Mouse (Mus musculus) kidney, postnatal 25 days (tissue): ENCODE results near the gene Syce2.
A peak's percentile ranks its signal among the peaks of the same experiment; 100 is the strongest.

Experiments used
- DNase-seq, 2 experiments: peaks; one replicate each; pipeline ENCODE4 v3.0.0; 2021; ENCODE audit warnings: mixed read lengths in 2 of 2

Gene Syce2

GRCm38 (mm10) chr8:84933767-84934559 is 62.1 kb downstream of the Syce2 start:
- DNase-seq, result no peak

GRCm38 (mm10) chr8:84934860-84935259 is 62.9 kb downstream of the Syce2 start:
- no peak for DNase-seq

GRCm38 (mm10) chr8:84935489-84935888 is 63.6 kb downstream of the Syce2 start:
- DNase-seq, result no peak

GRCm38 (mm10) chr8:84936041-84936961 is 64.4 kb downstream of the Syce2 start:
- DNase-seq, result no peak

GRCm38 (mm10) chr8:84936962-84937546 is 65.1 kb downstream of the Syce2 start, which contains the start of gene Mast1:
TSS of gene Mast1 (minus strand) at chr8:84937359.
- DNase-seq, result peak; percentile 49 to 66
